Comparison of ENCODE assay signal across 9 mouse cellular contexts in genomic region chr12:45011436-45012089, GRCm38 (mm10).
DNase-seq lines count a peak whose midpoint lies in the region.
"Had no signal": no experiment of that assay in that cellular context is flagged by ENCODE, and none has a peak within 500 bp of the region (broad histone marks: within the 10 kb centered on the region; RNA-seq: fewer than 3 reads in every experiment).

No protein-coding gene starts in this region.

- peak; percentile 14 to 18 for DNase-seq in cerebellum, postnatal 25 days
- DNase-seq in cerebellum, adult 11-12 months: no peak
- DNase-seq in layer of hippocampus, adult 11-12 months (ENCODE audit: low spot score): peak; percentile 34
- no peak for DNase-seq in layer of hippocampus, postnatal 25 days (ENCODE audit: extremely low spot score in 1 of 2, low spot score in 1 of 2)
- peak; percentile 31 for DNase-seq in brain, adult 2 months (ENCODE audit: low read depth, low spot score)
- peak; percentile 28 for DNase-seq in kidney, postnatal 10 days
- no peak for DNase-seq in natural killer cell, adult 2 months (ENCODE audit: low spot score in 2 of 2)
- DNase-seq in adrenal gland, postnatal 14 days: no peak
- DNase-seq: cerebellum, adult 8-10 months had no signal

Comparison
In these comparisons a context has a peak if more than half of its experiments do, and no peak if none do; other contexts are left out.
1. DNase-seq: peak in cerebellum, postnatal 25 days (2 of 2), layer of hippocampus, adult 11-12 months (single experiment), brain, adult 2 months (single experiment) and kidney, postnatal 10 days (single experiment); none in cerebellum, adult 11-12 months (single experiment), layer of hippocampus, postnatal 25 days (0 of 2), natural killer cell, adult 2 months (0 of 2) and adrenal gland, postnatal 14 days (single experiment).